Mouse (Mus musculus): ENCODE measurements around the gene Ccdc62.

DNA sequence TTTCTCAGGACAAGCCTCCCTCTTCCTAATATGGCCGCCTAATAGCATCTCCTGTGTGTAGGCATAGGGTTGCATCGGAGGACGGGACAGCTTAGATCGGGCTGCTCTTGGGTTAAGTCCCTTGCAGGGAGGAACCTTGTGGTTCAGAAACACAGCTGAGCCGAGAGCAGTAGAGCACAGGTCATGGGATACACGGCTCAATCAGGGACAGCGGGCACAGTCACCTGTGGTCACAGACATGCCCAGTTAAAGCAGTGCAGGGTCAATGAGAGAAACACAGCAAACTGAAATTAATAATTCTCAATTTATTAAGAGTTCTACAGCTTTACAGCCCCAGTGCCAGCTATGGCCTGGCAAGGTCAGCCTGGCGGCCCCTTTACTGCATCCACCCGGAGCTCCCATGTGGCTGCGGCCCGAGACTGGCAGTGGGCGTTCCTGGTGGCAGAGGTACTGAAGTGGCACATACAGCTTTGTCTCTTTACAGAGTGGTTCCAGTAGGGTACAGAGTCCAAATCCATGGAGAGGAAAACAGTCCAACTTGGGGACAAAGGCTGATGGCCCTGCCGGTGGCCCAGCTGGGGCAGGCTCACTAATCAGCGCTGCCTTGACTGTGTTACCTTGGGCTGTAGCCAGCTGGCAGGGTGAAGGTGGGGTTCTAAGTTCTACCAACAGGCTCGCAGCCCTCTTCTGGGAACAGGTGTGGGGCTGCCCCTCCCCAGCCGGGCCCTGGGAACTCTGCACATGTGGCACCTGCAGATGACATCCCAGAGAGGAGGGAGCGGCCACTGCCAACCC, 74.1 kb downstream of the Ccdc62 start:
- no peak for TF ChIP-seq POLR2A (IDR thresholded peaks at IDR 0.05; ENCODE audit: borderline replicate concordance, control insufficient read depth, low read depth, low read length)
- no peak for TF ChIP-seq CTCF (IDR thresholded peaks at IDR 0.05; ENCODE audit: control insufficient read depth, insufficient read depth, low read length)
